Mouse (Mus musculus) left cerebral cortex, adult 9 months (tissue): ENCODE measurements at regions not wholly inside any gene's neighbourhood (a gene's known extent, or its start where the extent isn't known, plus 50 kb on each side); places are given as distances from the start of the nearest gene placed in this dataset.

Experiments
- DNase-seq, 2 experiments: peaks; one replicate each; pipeline ENCODE4 v3.0.0; 2022; ENCODE audit warnings: low spot score in 2 of 2

GRCm38 (mm10) chr13:31681571-31681970 lies 56.0 kb downstream of the Foxf2 start:
- DNase-seq, result no peak

GRCm38 (mm10) chr13:31683311-31683710 lies 57.7 kb downstream of the Foxf2 start:
- DNase-seq, result no peak

DNA sequence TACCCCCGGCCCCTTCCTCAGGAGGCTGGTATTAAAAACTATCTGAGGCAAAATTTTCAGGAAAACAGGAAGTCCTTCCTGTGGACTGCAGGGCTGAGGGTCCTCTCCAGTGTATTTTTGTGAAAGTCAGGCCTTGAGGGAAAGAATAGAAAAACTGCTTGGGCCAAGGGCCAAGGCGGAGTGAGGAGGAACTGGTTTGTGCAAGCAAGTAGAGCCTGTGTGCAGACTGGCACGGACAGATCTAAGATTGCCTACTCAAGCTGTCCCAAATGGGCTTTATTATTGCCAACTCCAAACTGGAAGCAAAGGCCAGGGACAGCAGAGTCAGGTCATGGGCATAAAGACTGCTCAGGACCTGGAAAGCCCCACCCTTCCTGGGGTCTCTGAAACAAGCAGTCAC lies 62.9 kb downstream of the Foxf2 start:
- DNase-seq, result no peak

DNA sequence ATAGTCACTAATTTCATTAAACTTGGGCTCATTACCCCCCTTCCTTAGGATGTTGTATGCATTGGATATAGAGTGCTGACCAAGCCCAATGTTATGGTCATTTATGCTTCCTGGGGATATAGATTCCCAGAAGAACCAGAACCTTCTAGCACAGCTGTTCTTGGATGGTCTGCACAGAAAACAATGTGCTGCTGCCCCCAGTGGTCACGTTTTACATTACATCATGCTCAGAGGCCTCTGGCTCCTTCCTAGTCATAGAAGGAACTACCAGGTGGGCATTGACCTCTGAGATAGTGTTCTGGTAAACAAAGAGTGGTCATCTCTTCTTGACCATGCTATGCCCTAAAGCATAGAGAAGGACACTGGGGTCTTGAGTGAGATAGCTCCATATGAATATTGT lies 63.7 kb downstream of the Foxf2 start:
- DNase-seq, result peak in 1 of 2 experiments; percentile 7

DNA sequence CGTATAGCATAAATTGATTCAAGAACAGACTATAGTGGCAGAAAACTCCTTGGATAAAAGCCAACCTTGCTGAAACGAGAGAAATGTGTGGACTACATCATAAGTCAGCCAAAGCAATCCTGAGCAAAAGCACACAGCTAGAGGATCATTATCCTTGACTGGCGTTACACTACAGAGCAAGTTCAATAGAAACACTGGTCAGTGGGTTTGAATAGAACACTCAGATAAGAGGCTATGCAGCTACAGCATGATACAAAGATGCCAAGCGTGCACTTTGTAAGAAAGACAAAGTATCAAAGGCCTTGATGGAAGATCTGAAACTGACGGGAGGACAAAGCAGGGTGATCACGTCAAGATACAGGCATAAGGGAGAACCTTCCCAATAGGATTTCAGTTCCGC lies 70.1 kb downstream of the Foxf2 start:
- DNase-seq, result no peak

DNA sequence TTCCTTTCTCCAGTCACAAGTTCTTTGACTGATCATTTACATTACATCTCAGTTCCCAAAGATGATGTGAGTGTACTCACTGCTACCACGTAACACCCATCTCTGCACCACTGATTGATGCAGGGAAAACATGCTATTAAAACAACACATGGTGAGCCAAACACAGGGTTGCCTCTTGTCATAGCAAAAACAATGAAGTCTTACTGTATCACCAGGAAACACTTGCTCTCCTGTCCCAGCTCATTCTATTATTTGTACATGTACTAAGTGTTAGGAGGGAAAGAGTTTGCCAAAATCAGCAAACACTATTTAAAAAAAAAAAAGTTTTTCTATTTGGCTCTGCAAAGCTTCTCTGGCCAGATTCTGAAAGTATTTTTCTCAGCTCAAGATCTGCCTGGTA lies 78.6 kb downstream of the Foxf2 start:
- DNase-seq, result no peak

- no peak for DNase-seq
These were observed 79.8 kb downstream of the Foxf2 start for GRCm38 (mm10) chr13:31705406-31705805.

DNA sequence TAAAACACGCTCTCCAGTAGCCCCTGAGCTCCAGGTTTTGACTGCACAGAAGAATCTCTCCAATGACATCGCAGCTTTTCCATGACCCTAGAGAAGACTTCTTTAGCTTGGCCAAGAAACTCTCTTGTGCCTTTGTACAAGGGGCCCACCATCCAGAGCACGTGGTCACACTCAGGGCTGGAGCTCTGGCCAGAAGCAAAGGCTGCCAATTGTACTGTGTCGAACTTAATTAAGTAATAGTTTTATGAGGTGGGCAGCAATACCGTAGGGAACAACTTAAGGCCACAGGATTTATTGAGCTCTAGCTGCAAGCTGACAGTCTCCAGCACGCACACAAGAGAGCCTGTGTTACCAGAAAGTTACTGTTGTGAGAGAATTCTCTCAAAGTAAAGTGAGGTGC lies 85.1 kb downstream of the Foxf2 start:
- DNase-seq, result no peak

DNA sequence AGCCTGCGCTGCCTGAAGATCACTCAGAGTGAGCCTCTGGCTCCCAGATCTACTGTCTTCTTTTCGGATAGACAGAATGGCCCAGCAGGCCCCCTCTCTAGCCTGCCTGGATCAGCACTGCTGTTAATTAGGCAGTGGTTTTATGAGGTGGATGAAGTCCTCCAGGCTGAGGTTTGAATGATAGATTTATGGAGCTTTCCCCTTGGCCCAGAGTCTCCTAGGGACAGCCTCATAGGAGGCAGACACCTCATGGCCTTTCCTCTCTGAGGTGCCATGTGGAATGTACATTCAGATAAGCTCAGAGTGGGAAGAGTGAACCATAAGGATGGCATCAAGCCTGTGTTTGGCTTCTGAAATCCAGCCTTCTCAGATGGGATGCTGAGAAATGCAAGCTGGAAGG lies 90.1 kb downstream of the Foxf2 start:
- no peak for DNase-seq

DNA sequence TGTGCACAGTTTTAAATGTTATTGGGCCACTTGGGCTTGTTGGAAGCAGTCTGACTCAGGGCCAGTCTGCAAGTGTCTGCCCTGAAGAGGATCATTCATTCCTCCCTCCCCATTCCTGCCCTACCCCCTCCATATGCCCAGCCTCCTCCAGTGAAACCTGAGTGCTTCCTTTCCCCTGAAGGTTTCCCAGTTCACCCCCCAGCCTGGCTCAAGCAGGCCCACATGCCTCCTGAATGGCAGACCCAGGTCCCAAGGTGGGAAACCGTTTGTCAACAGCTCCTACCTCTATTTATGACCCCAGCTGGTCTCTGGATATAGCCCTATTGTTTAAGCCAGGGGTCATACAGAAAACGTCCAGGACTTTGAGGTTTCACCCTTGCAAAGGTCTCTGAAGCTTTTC lies 89.7 kb upstream of the Foxc1 start:
- DNase-seq, result no peak

- DNase-seq, result no peak
These were observed 85.7 kb upstream of the Foxc1 start for GRCm38 (mm10) chr13:31720731-31721130.

- no peak for DNase-seq
These were observed 77.6 kb upstream of the Foxc1 start for GRCm38 (mm10) chr13:31728862-31729261.

- no peak for DNase-seq
These were observed 60.2 kb upstream of the Foxc1 start for GRCm38 (mm10) chr13:31746276-31746675.
